Mouse (Mus musculus) limb, embryonic 11.5 days (tissue): ENCODE data around the gene Map4k2. TPM values are rescaled to one million over a fixed set of nuclear protein-coding genes. Genes with fewer than 3 reads are reported as not detected.

Source experiments
- ATAC-seq: fragments of 200-750 bp; cut with Nextera tagmentation; 2 replicates; pipeline ENCODE4 v1.8.0; 2017; ENCODE audit warnings: low read depth; ENCODE audit not compliant: insufficient number of reproducible peaks, low FRiP score, low TSS enrichment
- DNase-seq: peaks from one replicate; pipeline ENCODE4 v3.0.0-alpha.2; 2015; ENCODE audit warnings: low spot score
- H3K27ac ChIP-seq: fragments of 300-500 bp; sonication (generic); replicated peaks from 2 replicates; pipeline ENCODE4 v1.5.1; 2014; ENCODE audit warnings: low read depth, mild to moderate bottlenecking, low read length
- H3K27me3 ChIP-seq: fragments of 300-500 bp; sonication (generic); 2 replicates; pipeline ENCODE4 v1.6.1; 2014; ENCODE audit warnings: mild to moderate bottlenecking, low read length, mixed read lengths; ENCODE audit not compliant: control insufficient read depth, insufficient read depth
- H3K36me3 ChIP-seq: fragments of 300-500 bp; sonication (generic); 2 replicates; pipeline ENCODE4 v1.6.1; 2014; ENCODE audit warnings: mild to moderate bottlenecking, low read length, moderate library complexity, mixed read lengths; ENCODE audit not compliant: control insufficient read depth, insufficient read depth
- H3K4me1 ChIP-seq: fragments of 300-500 bp; sonication (generic); 2 replicates; pipeline ENCODE4 v1.6.1; 2014; ENCODE audit warnings: low read length, mixed read lengths; ENCODE audit not compliant: control insufficient read depth, insufficient read depth
- H3K4me2 ChIP-seq: fragments of 300-500 bp; sonication (generic); 2 replicates; pipeline ENCODE4 v1.6.1; 2014; ENCODE audit warnings: low read depth, mild to moderate bottlenecking, moderate library complexity; ENCODE audit not compliant: severe bottlenecking
- H3K4me3 ChIP-seq: fragments of 300-500 bp; sonication (generic); 2 replicates; pipeline ENCODE4 v1.5.1; 2014; ENCODE audit warnings: low read depth, low read length
- H3K9ac ChIP-seq: fragments of 300-500 bp; sonication (generic); 2 replicates; pipeline ENCODE4 v1.6.1; 2014; ENCODE audit warnings: mild to moderate bottlenecking, low read length
- H3K9me3 ChIP-seq: fragments of 300-500 bp; sonication (generic); 2 replicates; pipeline ENCODE4 v1.6.1; 2016; ENCODE audit warnings: low read length; ENCODE audit not compliant: control insufficient read depth
- WGBS: fragments of 180-500 bp; shearing (Covaris S2); extraction: QIAGEN DNeasy Blood & Tissue Kit; methylation state at CpG from one replicate; pipeline ENCODE4 v1.1.7; 2014; 5-methylcytosine and 5-hydroxymethylcytosine counted together
- polyA plus RNA-seq: library from polyadenylated mRNA; unstranded; fragments of >200 nt; fragmentation: Nextera tagmentation; extraction: Ambion mirVana; gene quantifications from 2 replicates; pipeline ENCODE4 v1.2.1, GENCODE M21; 2014

The Map4k2 gene
- polyA plus RNA-seq, 1 experiment from 2014 or later: 7.3 TPM

DNA sequence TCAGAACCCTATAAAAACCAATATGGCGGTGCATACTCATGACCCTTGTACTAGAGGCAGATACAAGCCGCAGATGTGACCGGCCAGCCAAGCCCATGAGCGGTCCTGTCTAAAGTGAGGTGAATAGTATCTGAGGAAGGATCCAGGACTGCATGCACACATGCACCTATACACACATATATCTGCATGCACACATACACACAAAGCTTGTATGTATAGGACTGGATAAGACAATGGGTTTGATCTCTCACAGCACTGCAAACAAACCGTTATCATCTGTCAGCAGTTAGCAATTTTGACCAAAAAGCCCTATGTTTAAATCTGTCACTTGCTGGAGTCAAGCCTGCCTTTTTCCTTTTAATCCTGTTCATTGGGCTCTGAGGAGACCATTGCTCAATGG, 38.8 kb upstream of the Map4k2 start:
- no peak overlapping the region for H3K4me2 ChIP-seq
- no peak overlapping the region for H3K4me3 ChIP-seq
- H3K9me3 ChIP-seq: no peaks in the 10 kb centered on the region; the same call in 1 of the 2 replicates
- peaks cover 18% of the 10 kb centered on the region; the same call in 1 of the 2 replicates for H3K36me3 ChIP-seq
- 93% methylated on average over 5 of the region's 5 CpGs for whole genome bisulfite sequencing
- ATAC-seq: no peak
- no peak overlapping the region for H3K27ac ChIP-seq
- H3K4me1 ChIP-seq: no peaks in the 10 kb centered on the region
- no peak for DNase-seq
- no peak overlapping the region for H3K9ac ChIP-seq
- H3K27me3 ChIP-seq: no peaks in the 10 kb centered on the region

DNA sequence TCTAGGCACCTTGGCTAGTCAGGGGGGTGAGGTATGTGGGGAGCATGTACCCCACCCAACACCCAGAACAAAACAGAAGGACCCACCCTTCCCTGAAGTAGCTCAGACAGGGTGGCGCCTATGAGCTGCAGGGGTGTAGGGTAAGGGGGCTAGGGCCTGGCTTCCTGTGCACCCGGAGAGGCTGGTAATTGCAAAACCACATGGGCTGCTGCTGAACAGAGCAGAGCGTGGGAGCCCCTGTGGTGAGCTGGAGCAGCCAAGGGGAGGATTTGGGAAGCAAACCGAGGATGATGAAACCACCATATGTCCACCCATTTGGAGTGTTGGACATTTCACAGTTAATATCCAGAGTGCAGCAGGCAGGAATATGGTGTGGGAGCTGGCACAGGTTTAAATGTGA, 38.4 kb upstream of the Map4k2 start:
- ATAC-seq (no peak), DNase-seq (no peak)
- no peak overlapping the region for H3K4me3 ChIP-seq
- no peaks in the 10 kb centered on the region; the same call in 1 of the 2 replicates for H3K9me3 ChIP-seq
- H3K27ac ChIP-seq: no peak overlapping the region
- no peak overlapping the region for H3K9ac ChIP-seq
- WGBS: 42% methylated on average over 4 of the region's 4 CpGs
- no peaks in the 10 kb centered on the region for H3K27me3 ChIP-seq
- H3K4me1 ChIP-seq: no peaks in the 10 kb centered on the region
- peaks cover 16% of the 10 kb centered on the region; the same call in 1 of the 2 replicates for H3K36me3 ChIP-seq
- H3K4me2 ChIP-seq: no peak overlapping the region

DNA sequence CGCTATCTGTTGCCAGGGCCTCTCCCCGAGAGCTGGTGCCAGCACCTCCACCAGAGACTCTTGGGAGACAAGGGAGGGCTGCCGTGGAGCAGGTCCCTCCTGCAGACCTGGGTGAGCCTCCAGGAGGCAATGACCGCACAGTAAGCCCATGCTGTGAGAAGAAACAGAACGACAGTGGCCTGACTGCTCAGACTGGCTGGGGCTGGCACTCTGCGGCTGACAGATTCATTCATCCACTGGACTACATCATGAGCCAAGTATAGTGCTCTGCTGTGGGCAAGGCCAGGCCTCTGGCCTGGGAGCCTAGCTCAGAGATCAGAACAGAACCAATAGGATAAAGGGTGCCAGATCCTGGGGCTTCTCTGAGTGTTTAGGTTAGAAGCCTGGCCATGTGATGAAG, 37.1 kb upstream of the Map4k2 start:
- 81% methylated on average over 6 of the region's 6 CpGs for WGBS
- DNase-seq (no peak), ATAC-seq (no peak)
- H3K9me3 ChIP-seq: no peaks in the 10 kb centered on the region; the same call in 1 of the 2 replicates
- no peaks in the 10 kb centered on the region for H3K4me1 ChIP-seq
- no peak overlapping the region for H3K9ac ChIP-seq
- H3K4me3 ChIP-seq: no peak overlapping the region
- no peak overlapping the region for H3K27ac ChIP-seq
- peaks cover 4% of the 10 kb centered on the region; the same call in 1 of the 2 replicates for H3K36me3 ChIP-seq
- no peak overlapping the region for H3K4me2 ChIP-seq
- no peaks in the 10 kb centered on the region for H3K27me3 ChIP-seq

DNA sequence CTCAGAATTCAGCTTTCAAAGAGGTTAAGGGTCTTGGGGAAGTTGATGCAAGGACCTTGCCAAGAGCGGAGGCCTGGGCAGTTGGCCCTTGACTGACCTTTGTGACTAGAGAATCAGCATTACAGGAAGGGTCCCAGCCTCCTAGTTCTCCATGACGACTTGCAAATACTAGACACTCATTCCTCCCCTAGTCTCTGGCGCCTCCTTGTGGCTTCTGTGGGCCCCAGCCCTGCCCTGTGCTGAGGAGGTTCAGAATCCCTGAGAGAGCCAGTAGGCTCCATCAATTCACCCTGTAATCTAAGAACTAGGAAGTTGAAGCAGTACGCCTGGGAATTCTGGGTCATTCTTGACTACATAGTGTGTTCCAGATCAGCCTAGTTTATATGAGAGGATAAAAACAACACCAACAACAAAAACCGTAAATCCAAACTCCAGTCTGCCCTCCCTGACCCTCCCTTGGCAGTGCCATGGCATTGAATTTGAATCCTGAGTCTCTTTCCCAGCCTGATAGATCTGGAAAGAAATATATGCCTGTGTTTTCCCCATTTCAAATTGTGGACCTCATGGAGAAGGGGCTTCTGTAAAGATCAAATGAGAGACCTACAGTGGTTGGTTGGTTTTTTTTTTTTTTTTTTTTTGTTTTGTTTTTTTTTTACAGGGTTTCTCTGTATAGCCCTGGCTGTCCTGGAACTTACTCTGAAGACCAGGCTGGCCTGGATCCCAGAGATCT, 36.0 kb upstream of the Map4k2 start:
- Histone ChIP-seq H3K27me3 (no peaks in the 10 kb centered on the region), H3K36me3 (no peaks in the 10 kb centered on the region), H3K9ac (no peak overlapping the region), H3K4me2 (peak overlapping the region; percentile 12; the same call in 1 of the 2 replicates), H3K4me3 (no peak overlapping the region), H3K27ac (no peak overlapping the region), H3K4me1 (no peaks in the 10 kb centered on the region), H3K9me3 (no peaks in the 10 kb centered on the region; the same call in 1 of the 2 replicates)
- peak; percentile 20; the same call in 1 of the 2 replicates for ATAC-seq
- DNase-seq: peak; percentile 94
- WGBS: 25% methylated on average over 5 of the region's 5 CpGs

DNA sequence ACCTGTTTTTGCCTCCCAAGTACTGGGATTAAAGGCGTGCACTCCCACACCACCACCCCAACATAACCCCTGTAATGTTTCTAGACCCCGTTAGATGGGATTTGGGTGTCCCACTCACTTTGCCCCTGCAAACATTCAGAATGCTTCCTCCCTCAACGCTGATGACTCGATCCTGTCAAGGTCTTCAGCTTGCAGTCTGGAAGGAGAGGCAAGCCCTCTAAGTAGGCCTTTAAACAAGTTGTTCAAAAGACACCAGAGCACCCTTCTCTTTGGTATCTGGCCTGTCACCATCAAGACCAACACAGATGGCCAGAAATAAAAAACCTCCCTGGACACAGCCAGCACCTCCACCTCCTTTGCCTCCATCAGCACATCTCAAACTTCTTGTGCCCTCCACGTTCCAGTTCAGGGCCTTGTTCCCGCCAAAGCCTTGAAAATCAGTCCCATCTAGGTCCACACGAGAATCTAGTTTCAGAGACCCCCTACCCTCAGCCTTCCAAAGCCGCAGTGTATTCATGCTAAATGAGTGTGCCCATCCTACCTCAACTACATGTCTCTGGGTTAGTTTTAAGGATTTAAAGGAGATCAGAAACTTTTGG, 35.3 kb upstream of the Map4k2 start:
- H3K9me3 ChIP-seq: no peaks in the 10 kb centered on the region; the same call in 1 of the 2 replicates
- peak overlapping the region; percentile 74 for H3K4me2 ChIP-seq
- H3K27me3 ChIP-seq: no peaks in the 10 kb centered on the region
- WGBS: 60% methylated on average over 8 of the region's 8 CpGs
- peak overlapping the region; percentile 67 for H3K4me3 ChIP-seq
- H3K36me3 ChIP-seq: no peaks in the 10 kb centered on the region
- no peak for DNase-seq
- no peak for ATAC-seq
- H3K27ac ChIP-seq: no peak overlapping the region; the same call in 1 of the 2 replicates
- peak overlapping the region; percentile 53; the same call in 1 of the 2 replicates for H3K9ac ChIP-seq
- H3K4me1 ChIP-seq: no peaks in the 10 kb centered on the region

DNA sequence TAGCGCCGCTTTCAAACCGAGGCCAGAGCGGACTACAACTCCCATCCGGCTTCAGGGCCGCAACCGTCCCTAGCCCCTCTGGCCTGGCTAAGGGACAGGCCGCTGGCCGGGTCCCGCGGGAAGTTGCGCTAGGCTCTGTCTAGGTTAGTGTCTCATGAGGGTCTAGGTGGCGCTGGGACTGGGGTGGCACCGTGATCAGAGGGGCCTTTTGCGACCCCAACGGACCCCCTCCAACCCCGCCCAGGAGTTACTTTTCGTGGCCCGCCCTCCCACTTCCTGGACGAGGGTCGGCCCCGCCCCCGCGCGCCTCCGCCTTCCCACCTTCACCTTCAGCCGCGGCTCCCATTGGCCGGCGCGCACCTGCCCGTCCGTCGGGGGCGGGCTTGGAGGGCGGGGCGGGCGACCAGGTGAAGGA, 34.8 kb upstream of the Map4k2 start, which contains the start of gene Cdc42bpg:
Gene Cdc42bpg, plus strand, starts transcription at position 320 of the 415 bp plus-strand sequence.
- peak; percentile 61 for ATAC-seq
- H3K27me3 ChIP-seq: no peaks in the 10 kb centered on the region
- no peaks in the 10 kb centered on the region for H3K36me3 ChIP-seq
- no peaks in the 10 kb centered on the region for H3K4me1 ChIP-seq
- no peak within 1 kb of the TSS; the same call in 1 of the 2 replicates for H3K27ac ChIP-seq
- WGBS: under 1% methylated on average over 25 of the region's 38 CpGs
- H3K4me2 ChIP-seq: peak within 1 kb of the TSS; percentile 74
- H3K9ac ChIP-seq: peak within 1 kb of the TSS; percentile 53; the same call in 1 of the 2 replicates
- H3K9me3 ChIP-seq: no peaks in the 10 kb centered on the region; the same call in 1 of the 2 replicates
- DNase-seq: peak; percentile 90
- H3K4me3 ChIP-seq: peak within 1 kb of the TSS; percentile 67

DNA sequence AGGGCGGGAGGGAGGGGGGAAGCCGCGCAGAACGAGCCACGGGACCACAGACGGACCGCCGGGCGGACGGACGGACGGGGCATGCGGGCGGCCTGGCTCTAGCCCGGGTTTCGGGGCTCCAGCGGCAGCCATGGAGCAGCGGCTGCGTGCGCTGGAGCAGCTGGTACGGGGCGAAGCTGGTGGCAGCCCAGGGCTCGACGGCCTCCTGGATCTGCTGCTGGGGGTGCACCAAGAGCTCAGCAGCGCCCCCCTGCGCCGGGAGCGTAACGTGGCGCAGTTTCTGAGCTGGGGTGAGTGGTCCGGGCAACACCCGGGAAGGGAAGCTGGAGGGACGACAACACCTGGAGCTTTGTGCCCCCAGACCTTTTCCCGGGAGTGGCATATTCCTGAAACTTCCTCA, 34.3 kb upstream of the Map4k2 start:
- ATAC-seq: peak; percentile 33; the same call in 1 of the 2 replicates
- H3K9me3 ChIP-seq: no peaks in the 10 kb centered on the region; the same call in 1 of the 2 replicates
- H3K27me3 ChIP-seq: no peaks in the 10 kb centered on the region
- no peaks in the 10 kb centered on the region for H3K36me3 ChIP-seq
- 0% methylated on average over 27 of the region's 34 CpGs for WGBS
- peak overlapping the region; percentile 44; the same call in 1 of the 2 replicates for H3K9ac ChIP-seq
- H3K4me3 ChIP-seq: peak overlapping the region; percentile 67
- no peak overlapping the region for H3K27ac ChIP-seq
- H3K4me1 ChIP-seq: no peaks in the 10 kb centered on the region
- peak; percentile 86 for DNase-seq
- peak overlapping the region; percentile 74 for H3K4me2 ChIP-seq

DNA sequence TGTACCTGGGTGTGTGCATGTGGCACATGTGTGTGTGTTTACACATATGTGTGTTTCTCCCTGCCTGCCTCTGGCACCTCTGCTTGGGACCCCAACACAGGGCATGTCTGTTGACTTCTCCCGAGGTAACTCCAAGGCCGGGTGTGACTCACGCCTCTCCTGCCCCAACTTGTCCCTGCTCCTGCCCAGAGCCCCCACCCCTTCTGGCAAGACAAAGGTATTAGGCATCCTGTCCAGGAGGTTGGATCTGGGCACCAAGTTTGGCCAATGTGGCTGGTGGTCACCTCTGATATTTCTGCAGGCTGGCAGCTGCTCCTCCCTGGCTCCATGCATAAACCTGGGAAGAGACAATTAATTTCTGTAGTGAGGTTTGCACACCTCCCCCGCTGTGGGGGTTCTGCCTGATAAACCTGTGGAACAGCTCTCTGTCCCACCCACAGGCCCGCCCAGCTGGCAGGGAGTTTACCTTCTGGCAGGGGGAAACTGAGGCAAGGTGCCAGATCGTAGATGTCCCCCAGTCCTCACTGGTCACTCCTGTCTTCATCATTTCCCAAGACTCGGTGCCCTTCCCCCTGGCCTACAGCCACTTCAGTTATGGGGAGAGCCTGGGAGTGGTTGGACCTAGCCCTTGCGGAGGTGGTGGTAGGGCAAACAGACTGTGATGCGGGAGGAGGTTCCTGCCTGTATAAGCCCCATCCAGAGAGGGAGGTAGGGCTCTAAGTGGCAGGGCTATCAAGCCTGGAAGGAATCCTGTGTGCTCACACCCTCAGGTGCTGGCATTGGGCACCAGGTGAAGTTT, 33.0 kb upstream of the Map4k2 start:
- 0 out of 2 replicates have a peak overlapping the region, but pooled peaks have one; percentile 10 for H3K4me2 ChIP-seq
- H3K9ac ChIP-seq: no peak overlapping the region
- no peak overlapping the region for H3K4me3 ChIP-seq
- no peaks in the 10 kb centered on the region for H3K4me1 ChIP-seq
- ATAC-seq (no peak), DNase-seq (no peak)
- 74% methylated on average over 9 of the region's 9 CpGs for WGBS
- no peaks in the 10 kb centered on the region for H3K36me3 ChIP-seq
- H3K27ac ChIP-seq: no peak overlapping the region
- H3K27me3 ChIP-seq: no peaks in the 10 kb centered on the region
- H3K9me3 ChIP-seq: no peaks in the 10 kb centered on the region
